Mouse (Mus musculus) cortical plate, adult 2 months (tissue): ENCODE data around the gene Pigb. TPM values are rescaled to one million over a fixed set of nuclear protein-coding genes. Genes with fewer than 3 reads are reported as not detected.
A peak's percentile ranks its signal among the peaks of the same experiment; 100 is the strongest.

ENCODE experiments used
- H3K27ac ChIP-seq: fragments of 200-500 bp; 2 replicates; pipeline ENCODE4 v1.5.1; 2012; ENCODE audit warnings: low read length, control low read depth, inconsistent platforms; ENCODE audit not compliant: insufficient read depth
- H3K4me1 ChIP-seq: fragments of 200-500 bp; 2 replicates; pipeline ENCODE4 v1.6.1; 2011; ENCODE audit warnings: low read length; ENCODE audit not compliant: control insufficient read depth, insufficient read depth
- H3K4me3 ChIP-seq: fragments of 200-500 bp; 2 replicates; pipeline ENCODE4 v1.5.1; 2011; ENCODE audit warnings: mild to moderate bottlenecking, low read length, control low read depth; ENCODE audit not compliant: insufficient read depth
- CTCF ChIP-seq: fragments of 200-500 bp; IDR thresholded peaks from 2 replicates; pipeline ENCODE4 v1.5.1; 2011; ENCODE audit warnings: mild to moderate bottlenecking, control low read depth, low read length; ENCODE audit not compliant: insufficient read depth; ENCODE audit errors: extremely low read depth
- POLR2A ChIP-seq: fragments of 200-500 bp; IDR thresholded peaks from 2 replicates; pipeline ENCODE4 v1.6.1; 2011; ENCODE audit warnings: mild to moderate bottlenecking, low read length, control low read depth; ENCODE audit not compliant: insufficient read depth; ENCODE audit errors: extremely low read depth
- polyA plus RNA-seq: library from polyadenylated mRNA; depleted of rRNA; stranded (reverse); fragments of >200 nt; gene quantifications from 2 replicates; pipeline ENCODE4 v1.2.3, GENCODE M21; 2012

Pigb gene
- polyA plus RNA-seq, 1 experiment, result 17.0 TPM

DNA sequence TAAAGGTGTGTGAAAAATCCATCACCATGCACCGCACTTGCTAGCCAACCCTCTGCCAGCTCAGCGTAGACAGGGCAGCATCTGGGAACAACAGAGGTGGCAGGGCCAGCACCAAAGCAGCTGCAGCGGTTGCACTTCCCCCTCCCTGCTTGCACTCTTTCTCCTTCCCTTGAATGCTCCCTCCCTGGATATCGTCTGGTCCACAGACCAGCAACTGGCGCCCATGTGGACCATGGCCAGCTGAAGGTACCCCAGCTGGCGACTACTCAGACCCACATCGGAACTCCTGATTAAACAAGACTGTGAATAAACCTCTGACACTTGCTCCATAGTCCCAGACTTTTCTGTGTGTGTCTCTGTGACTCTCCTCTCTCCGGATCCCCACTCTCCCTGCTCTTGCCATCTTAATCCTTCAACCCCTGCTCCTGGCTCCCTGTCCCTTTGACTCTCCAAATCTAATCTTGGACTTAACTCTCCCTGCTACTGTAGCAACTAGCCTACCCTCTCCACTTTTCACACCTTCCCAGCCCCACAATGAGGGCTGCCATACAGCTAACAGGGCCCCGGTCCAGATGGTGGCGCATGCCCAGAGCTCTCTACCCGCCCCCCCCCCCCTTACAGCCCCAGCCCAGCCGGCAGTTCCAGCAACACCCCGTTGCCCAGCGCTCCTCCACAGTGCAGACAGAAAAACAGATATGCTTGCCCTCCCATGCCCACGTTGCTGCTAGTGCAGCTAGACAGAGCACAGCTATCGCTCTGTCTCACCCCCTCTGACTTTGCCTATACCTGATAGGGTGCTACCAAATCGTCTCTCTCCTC, 14.2 kb downstream of the Pigb start:
- no peak overlapping the region for H3K27ac ChIP-seq
- TF ChIP-seq CTCF, result no peak
- no peak for TF ChIP-seq POLR2A
- H3K4me3 ChIP-seq, result peak overlapping the region; percentile 26; the same call in 1 of the 2 replicates
- peaks cover 1% of the 10 kb centered on the region; the same call in 1 of the 2 replicates for H3K4me1 ChIP-seq

DNA sequence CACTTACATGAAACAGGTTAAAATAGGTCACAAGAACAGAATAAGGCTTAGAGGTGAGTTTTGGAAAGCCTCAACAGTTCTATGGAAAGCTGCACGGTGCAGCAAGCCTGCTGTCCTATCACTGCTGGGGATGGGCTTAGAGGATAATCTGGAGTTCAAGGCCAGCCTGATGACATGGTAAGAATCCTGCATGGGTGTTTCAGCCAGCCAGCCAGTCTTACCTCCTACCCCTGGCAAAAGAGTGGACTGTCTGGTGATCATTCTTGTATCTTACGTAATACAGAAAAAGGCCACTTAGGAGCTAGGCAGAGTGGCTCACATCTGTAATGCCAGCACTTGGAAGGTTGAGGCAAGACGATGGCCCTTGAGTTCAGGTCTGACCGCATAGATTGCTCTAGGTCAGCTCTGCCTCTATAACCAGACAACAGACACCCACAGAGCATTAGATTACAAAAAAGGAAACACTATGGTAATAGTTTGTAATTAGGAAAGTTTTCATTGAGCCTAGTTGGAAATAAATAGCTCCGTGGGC, 19.5 kb downstream of the Pigb start:
- Histone ChIP-seq H3K4me3 (no peak overlapping the region), H3K4me1 (no peaks in the 10 kb centered on the region)
- no peak for TF ChIP-seq CTCF
- no peak for TF ChIP-seq POLR2A

DNA sequence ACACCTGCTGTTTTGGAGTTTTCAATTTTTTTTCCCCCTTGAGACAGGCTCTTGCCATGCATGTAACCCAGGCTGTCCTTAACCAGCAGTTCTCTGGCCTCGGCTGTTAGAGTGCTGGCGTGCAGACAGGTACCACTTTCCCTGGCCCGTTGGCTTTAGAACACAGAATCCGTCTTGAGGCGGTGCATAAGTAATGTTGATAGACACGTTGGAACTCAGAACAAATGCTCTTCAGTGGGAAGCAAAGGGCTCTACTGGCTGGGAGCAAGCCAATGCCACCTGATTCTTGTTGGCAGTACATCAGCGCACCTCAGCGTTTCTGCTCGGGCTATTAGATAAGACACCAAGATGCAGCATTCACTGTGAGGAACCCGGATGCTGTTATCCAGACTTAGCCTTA, 20.3 kb downstream of the Pigb start:
- Histone ChIP-seq H3K4me3 (no peak overlapping the region), H3K4me1 (no peaks in the 10 kb centered on the region), H3K27ac (no peak overlapping the region)
- no peak for TF ChIP-seq CTCF
- TF ChIP-seq POLR2A, result no peak

More for the DNA sequence above, 19.5 kb downstream of the Pigb start:
- no peak overlapping the region for H3K27ac ChIP-seq

DNA sequence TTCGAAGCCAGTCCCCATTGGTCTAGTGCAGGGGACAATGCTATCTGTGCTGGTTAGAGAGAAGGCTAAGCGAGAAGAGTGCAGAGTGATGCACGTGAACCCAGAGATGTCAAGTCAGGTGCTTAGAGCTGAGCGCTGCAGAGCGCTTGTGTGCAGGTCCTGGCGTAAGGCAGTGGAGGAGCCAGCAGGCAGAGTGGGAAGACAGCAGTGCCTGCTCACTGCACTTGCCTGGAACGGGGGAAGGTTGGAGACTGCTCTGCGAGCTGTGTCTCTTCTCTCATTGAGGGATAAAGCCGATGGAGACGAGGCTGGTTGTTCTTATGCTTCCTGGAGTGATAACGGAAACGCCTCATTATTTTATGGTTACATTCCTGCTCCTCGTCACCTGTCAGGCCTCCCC, 25.5 kb downstream of the Pigb start:
- Histone ChIP-seq H3K27ac (no peak overlapping the region), H3K4me1 (no peaks in the 10 kb centered on the region)
- no peak for TF ChIP-seq CTCF
- peak; percentile 40; the same call in 1 of the 2 replicates for TF ChIP-seq POLR2A

DNA sequence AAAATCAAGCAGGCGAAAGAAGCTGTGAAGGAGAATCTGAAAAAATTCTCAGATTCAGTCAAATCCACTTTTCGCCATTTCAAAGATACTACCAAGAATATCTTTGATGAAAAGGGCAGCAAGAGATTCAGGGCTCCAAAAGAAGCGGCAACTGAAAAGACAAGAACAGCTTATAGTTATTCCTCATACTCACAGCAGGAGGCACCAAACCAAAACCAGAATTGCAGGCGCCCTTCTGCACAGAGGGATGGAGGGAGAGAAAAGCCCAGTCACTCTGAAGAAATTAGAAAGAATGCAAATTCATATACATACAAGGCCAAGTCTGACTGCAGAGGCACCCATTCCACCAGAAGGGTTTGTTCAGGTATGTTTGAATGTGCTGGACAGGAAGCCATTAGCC, 27.5 kb downstream of the Pigb start:
- no peaks in the 10 kb centered on the region for H3K4me1 ChIP-seq
- TF ChIP-seq CTCF (0 out of 2 replicates have a peak, but pooled peaks have one; percentile 19), POLR2A (no peak)
- no peak overlapping the region for H3K4me3 ChIP-seq
- H3K27ac ChIP-seq, result no peak overlapping the region

More for the DNA sequence above, 25.5 kb downstream of the Pigb start:
- H3K4me3 ChIP-seq, result no peak overlapping the region

DNA sequence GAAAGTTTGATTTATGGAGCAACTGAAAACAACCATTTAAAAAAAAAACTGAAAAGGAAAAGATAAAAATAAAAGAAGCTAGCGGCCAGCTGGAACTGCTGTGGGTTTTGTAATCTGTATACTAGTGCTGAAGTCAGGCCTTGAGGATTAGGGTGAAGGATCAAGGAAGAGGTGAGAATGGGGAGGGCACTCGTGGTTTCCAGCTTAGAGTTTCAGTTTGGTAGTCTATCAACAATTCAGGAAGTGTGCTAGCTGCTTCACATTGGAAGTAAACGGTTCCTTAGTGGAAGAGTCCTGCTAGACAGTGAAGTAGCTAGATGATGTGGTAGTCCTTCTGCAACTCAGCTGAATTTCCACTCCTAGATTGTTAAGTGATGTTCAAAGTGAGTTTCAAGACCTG, 31.8 kb downstream of the Pigb start:
- H3K27ac ChIP-seq, result no peak overlapping the region
- TF ChIP-seq CTCF, result no peak
- no peak for TF ChIP-seq POLR2A
- no peak overlapping the region for H3K4me3 ChIP-seq
- no peaks in the 10 kb centered on the region for H3K4me1 ChIP-seq

DNA sequence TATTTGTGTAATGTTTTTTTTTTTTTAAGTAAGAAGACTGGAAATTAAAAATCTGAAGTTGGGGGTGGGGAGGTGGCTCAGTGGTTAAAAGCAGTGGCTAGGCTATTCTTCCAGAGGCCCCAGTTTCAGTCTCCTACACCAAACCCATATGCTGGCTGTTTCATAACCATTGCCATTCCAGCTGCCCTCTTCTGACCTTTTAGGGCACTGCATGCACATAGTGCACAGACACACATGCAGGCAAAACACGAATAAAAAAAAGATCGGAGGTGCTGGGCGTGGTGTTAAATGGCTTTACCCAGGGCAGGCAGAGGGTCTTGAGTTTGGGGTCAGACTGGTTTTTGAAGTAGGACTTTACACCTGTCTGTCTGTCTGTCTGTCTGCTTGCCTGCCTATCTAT, 34.0 kb downstream of the Pigb start:
- TF ChIP-seq CTCF, result no peak
- no peak for TF ChIP-seq POLR2A
- H3K4me3 ChIP-seq, result no peak overlapping the region
- H3K27ac ChIP-seq, result no peak overlapping the region
- H3K4me1 ChIP-seq, result no peaks in the 10 kb centered on the region

DNA sequence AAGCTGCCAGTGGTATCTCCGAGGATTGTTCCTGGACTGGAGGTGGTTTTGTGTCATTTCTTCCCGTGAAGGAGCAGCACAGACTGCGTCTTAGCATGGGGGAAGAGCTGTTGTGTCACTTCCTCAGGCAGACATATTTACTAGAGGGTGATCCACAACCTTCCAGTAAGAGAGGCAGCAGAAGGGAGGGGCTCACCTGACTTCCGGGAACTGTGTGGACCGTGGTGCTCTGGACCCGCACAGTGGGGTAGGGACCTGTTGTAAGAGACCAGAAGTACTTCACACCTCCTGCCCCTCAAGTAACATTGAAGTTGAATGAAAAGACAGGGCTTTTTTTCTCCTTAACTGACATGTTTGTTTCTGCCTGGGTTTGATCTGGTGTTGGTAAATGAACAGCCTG, 35.1 kb downstream of the Pigb start:
- H3K4me3 ChIP-seq, result no peak overlapping the region
- no peak for TF ChIP-seq POLR2A
- H3K27ac ChIP-seq, result no peak overlapping the region
- no peaks in the 10 kb centered on the region for H3K4me1 ChIP-seq

DNA sequence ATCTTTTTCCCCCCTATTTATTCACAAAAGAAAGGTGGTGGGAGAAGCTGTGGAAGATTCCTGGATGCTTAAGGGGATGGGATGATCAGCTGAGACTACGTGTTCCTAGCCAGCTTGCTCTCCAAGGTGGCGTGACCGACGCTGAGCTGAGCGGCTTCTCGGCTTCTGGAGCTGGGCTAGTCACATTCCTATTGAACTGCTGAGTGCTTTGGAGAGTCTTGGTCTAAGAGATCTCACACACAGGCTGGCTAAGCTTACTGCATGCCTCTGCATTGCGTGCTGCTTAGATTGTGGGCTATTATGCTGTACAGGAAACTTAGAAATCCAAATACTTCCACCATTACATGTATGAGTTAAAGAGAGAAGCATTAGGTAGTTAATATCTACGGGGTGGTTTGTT, 36.1 kb downstream of the Pigb start:
- TF ChIP-seq CTCF, result no peak
- TF ChIP-seq POLR2A, result no peak

DNA sequence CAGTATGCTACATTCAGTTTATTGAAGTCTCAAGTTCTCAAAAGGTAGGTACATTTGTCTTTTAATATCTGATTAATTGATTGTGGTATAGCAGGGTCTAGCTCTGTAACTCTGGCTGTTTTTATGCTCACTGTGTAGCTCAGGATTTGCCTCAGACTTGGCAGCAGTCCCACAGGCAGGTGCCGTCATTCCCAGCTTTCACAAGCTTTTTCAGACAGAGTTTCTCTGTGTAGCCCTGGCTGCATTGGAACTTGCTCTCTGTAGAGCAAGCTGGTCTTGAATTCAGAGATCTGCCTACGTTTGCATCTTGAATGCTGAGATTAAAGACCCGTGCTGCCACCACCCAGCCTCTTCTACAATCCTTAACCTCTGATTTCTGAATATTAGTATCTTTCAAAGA, 38.0 kb downstream of the Pigb start:
- Histone ChIP-seq H3K4me1 (no peaks in the 10 kb centered on the region), H3K4me3 (no peak overlapping the region), H3K27ac (no peak overlapping the region)
- TF ChIP-seq CTCF, result no peak
- TF ChIP-seq POLR2A, result no peak

More for the DNA sequence above, 36.1 kb downstream of the Pigb start:
- Histone ChIP-seq H3K4me1 (no peaks in the 10 kb centered on the region), H3K27ac (no peak overlapping the region), H3K4me3 (no peak overlapping the region)
